Mouse (Mus musculus) MN1 (cell line): ENCODE results near the gene Pde9a.

ENCODE experiments used
- DNase-seq: peaks from one replicate; pipeline ENCODE4 v3.0.0-alpha.2; 2016; ENCODE audit warnings: low spot score

The Pde9a gene

GRCm38 (mm10) chr17:31514696-31515095 is 128.7 kb downstream of the Pde9a start:
- peak; percentile 89 for DNase-seq

- DNase-seq, result no peak
Observed at GRCm38 (mm10) chr17:31519344-31519945, 133.4 kb downstream of the Pde9a start.

GRCm38 (mm10) chr17:31519946-31520838 is 134.2 kb downstream of the Pde9a start, which contains the start of the genes Wdr4 and Ndufv3:
TSS of gene Wdr4 (minus strand) at chr17:31519980.
TSS of gene Ndufv3 (plus strand) at chr17:31520115.
- DNase-seq, result peak; percentile 100

GRCm38 (mm10) chr17:31520895-31521294 is 134.9 kb downstream of the Pde9a start:
- DNase-seq, result peak; percentile 79

- DNase-seq, result no peak
Observed at GRCm38 (mm10) chr17:31521948-31522347, 135.9 kb downstream of the Pde9a start.

- no peak for DNase-seq
Observed at GRCm38 (mm10) chr17:31525114-31525513, 139.1 kb downstream of the Pde9a start.

- no peak for DNase-seq
Observed at GRCm38 (mm10) chr17:31525816-31526215, 139.8 kb downstream of the Pde9a start.
